Mouse (Mus musculus) hindbrain, embryonic 14.5 days (tissue): ENCODE measurements around the gene Rps6ka2. TPM values are rescaled to one million over a fixed set of nuclear protein-coding genes. Genes with fewer than 3 reads are reported as not detected.

Source experiments
- ATAC-seq: fragments of 200-750 bp; cut with Nextera tagmentation; 2 replicates; pipeline ENCODE4 v1.8.0; 2017; ENCODE audit warnings: moderate number of reproducible peaks, mild to moderate bottlenecking, moderate TSS enrichment, moderate library complexity; ENCODE audit not compliant: low FRiP score
- DNase-seq: peaks from one replicate; pipeline ENCODE4 v3.0.0-alpha.2; 2015; ENCODE audit warnings: low spot score
- H3K27ac ChIP-seq: fragments of 300-500 bp; sonication (generic); 2 replicates; pipeline ENCODE4 v1.5.1; 2014; ENCODE audit warnings: mild to moderate bottlenecking, moderate library complexity
- H3K27me3 ChIP-seq: fragments of 300-500 bp; sonication (generic); 2 replicates; pipeline ENCODE4 v1.6.1; 2014; ENCODE audit warnings: mild to moderate bottlenecking, low read length, mixed read lengths; ENCODE audit not compliant: control insufficient read depth, insufficient read depth
- H3K36me3 ChIP-seq: fragments of 300-500 bp; sonication (generic); replicated peaks from 2 replicates; pipeline ENCODE4 v1.6.1; 2014; ENCODE audit not compliant: control insufficient read depth, insufficient read depth
- H3K4me1 ChIP-seq: fragments of 300-500 bp; sonication (generic); replicated peaks from 2 replicates; pipeline ENCODE4 v1.6.1; 2014; ENCODE audit warnings: antibody characterized with exemption, low read length, mixed read lengths; ENCODE audit not compliant: control insufficient read depth, insufficient read depth
- H3K4me2 ChIP-seq: fragments of 300-500 bp; sonication (generic); replicated peaks from 2 replicates; pipeline ENCODE4 v1.6.1; 2014; ENCODE audit warnings: mild to moderate bottlenecking, moderate library complexity
- H3K4me3 ChIP-seq: fragments of 300-500 bp; sonication (generic); replicated peaks from 2 replicates; pipeline ENCODE4 v1.5.1; 2014; ENCODE audit warnings: mild to moderate bottlenecking, low read length
- H3K9ac ChIP-seq: fragments of 300-500 bp; sonication (generic); 2 replicates; pipeline ENCODE4 v1.6.1; 2014
- H3K9me3 ChIP-seq: fragments of 300-500 bp; sonication (generic); 2 replicates; pipeline ENCODE4 v1.6.1; 2016; ENCODE audit warnings: low read length; ENCODE audit not compliant: control insufficient read depth
- WGBS: fragments of 180-500 bp; shearing (Covaris S2); extraction: QIAGEN DNeasy Blood & Tissue Kit; methylation state at CpG from one replicate; pipeline ENCODE4 v1.1.7; 2014; 5-methylcytosine and 5-hydroxymethylcytosine counted together
- polyA plus RNA-seq: library from polyadenylated mRNA; unstranded; fragments of >200 nt; fragmentation: Nextera tagmentation; extraction: Ambion mirVana; gene quantifications from 2 replicates; pipeline ENCODE4 v1.2.1, GENCODE M21; 2014

The Rps6ka2 gene
- polyA plus RNA-seq, 1 experiment from 2014 or later = 24.4 TPM

- Histone ChIP-seq H3K4me2 (no peak overlapping the region), H3K4me1 (no peaks in the 10 kb centered on the region; the same call in 1 of the 2 replicates), H3K9me3 (no peaks in the 10 kb centered on the region), H3K27me3 (no peaks in the 10 kb centered on the region), H3K36me3 (no peaks in the 10 kb centered on the region), H3K9ac (no peak overlapping the region), H3K4me3 (no peak overlapping the region), H3K27ac (no peak overlapping the region)
- ATAC-seq = no peak
- DNase-seq = no peak
- 84% methylated on average over 10 of the region's 10 CpGs for WGBS
These were observed 20.1 kb downstream of the Rps6ka2 start for GRCm38 (mm10) chr17:7189975-7190374.

GRCm38 (mm10) chr17:7194140-7194840 lies 24.4 kb downstream of the Rps6ka2 start:
- Histone ChIP-seq H3K9ac (no peak overlapping the region), H3K27ac (no peak overlapping the region), H3K36me3 (no peaks in the 10 kb centered on the region), H3K27me3 (no peaks in the 10 kb centered on the region), H3K4me2 (no peak overlapping the region), H3K9me3 (no peaks in the 10 kb centered on the region), H3K4me1 (no peaks in the 10 kb centered on the region; the same call in 1 of the 2 replicates), H3K4me3 (no peak overlapping the region)
- ATAC-seq (no peak), DNase-seq (no peak)
- WGBS = 91% methylated on average over 7 of the region's 7 CpGs

- H3K4me3 ChIP-seq = no peak overlapping the region
- 66% methylated on average over 9 of the region's 9 CpGs for WGBS
- H3K36me3 ChIP-seq = no peaks in the 10 kb centered on the region
- no peak overlapping the region for H3K27ac ChIP-seq
- no peak for DNase-seq
- H3K9ac ChIP-seq = no peak overlapping the region
- no peak overlapping the region for H3K4me2 ChIP-seq
- H3K9me3 ChIP-seq = no peaks in the 10 kb centered on the region
- H3K4me1 ChIP-seq = no peaks in the 10 kb centered on the region
- no peak for ATAC-seq
- no peaks in the 10 kb centered on the region for H3K27me3 ChIP-seq
These were observed 27.4 kb downstream of the Rps6ka2 start for GRCm38 (mm10) chr17:7197121-7197925.

GRCm38 (mm10) chr17:7204771-7205406 lies 35.0 kb downstream of the Rps6ka2 start:
- no peak overlapping the region for H3K4me3 ChIP-seq
- H3K4me1 ChIP-seq = peaks cover 16% of the 10 kb centered on the region
- H3K36me3 ChIP-seq = no peaks in the 10 kb centered on the region
- no peak overlapping the region for H3K4me2 ChIP-seq
- H3K27ac ChIP-seq = no peak overlapping the region; the same call in 1 of the 2 replicates
- ATAC-seq (no peak; the same call in 1 of the 2 replicates), DNase-seq (no peak)
- no peaks in the 10 kb centered on the region for H3K27me3 ChIP-seq
- H3K9ac ChIP-seq = no peak overlapping the region
- H3K9me3 ChIP-seq = no peaks in the 10 kb centered on the region
- WGBS = 53% methylated on average over 11 of the region's 11 CpGs

- no peak overlapping the region for H3K9ac ChIP-seq
- H3K4me2 ChIP-seq = no peak overlapping the region
- H3K27ac ChIP-seq = no peak overlapping the region
- DNase-seq = no peak
- peaks cover 16% of the 10 kb centered on the region for H3K4me1 ChIP-seq
- H3K36me3 ChIP-seq = no peaks in the 10 kb centered on the region
- no peak for ATAC-seq
- no peaks in the 10 kb centered on the region for H3K27me3 ChIP-seq
- H3K9me3 ChIP-seq = no peaks in the 10 kb centered on the region
- H3K4me3 ChIP-seq = no peak overlapping the region
- 76% methylated on average over 6 of the region's 6 CpGs for WGBS
These were observed 36.7 kb downstream of the Rps6ka2 start for GRCm38 (mm10) chr17:7206434-7207145.

- H3K9me3 ChIP-seq = no peaks in the 10 kb centered on the region
- H3K27me3 ChIP-seq = no peaks in the 10 kb centered on the region
- peaks cover 7% of the 10 kb centered on the region; the same call in 1 of the 2 replicates for H3K4me1 ChIP-seq
- peak; percentile 47; the same call in 1 of the 2 replicates for ATAC-seq
- H3K4me3 ChIP-seq = no peak overlapping the region
- WGBS = 31% methylated on average over 11 of the region's 11 CpGs
- no peak overlapping the region for H3K4me2 ChIP-seq
- H3K9ac ChIP-seq = no peak overlapping the region
- H3K36me3 ChIP-seq = no peaks in the 10 kb centered on the region
- H3K27ac ChIP-seq = no peak overlapping the region
- no peak for DNase-seq
These were observed 40.7 kb downstream of the Rps6ka2 start for GRCm38 (mm10) chr17:7210648-7211047.

GRCm38 (mm10) chr17:7211893-7212292 lies 42.0 kb downstream of the Rps6ka2 start:
- H3K4me1 ChIP-seq = peaks cover 7% of the 10 kb centered on the region; the same call in 1 of the 2 replicates
- no peaks in the 10 kb centered on the region for H3K27me3 ChIP-seq
- H3K36me3 ChIP-seq = no peaks in the 10 kb centered on the region
- DNase-seq (no peak), ATAC-seq (0 out of 2 replicates have a peak, but pooled peaks have one; percentile 15)
- 65% methylated on average over 4 of the region's 4 CpGs for WGBS
- H3K9ac ChIP-seq = no peak overlapping the region
- no peak overlapping the region for H3K4me2 ChIP-seq
- H3K4me3 ChIP-seq = no peak overlapping the region
- no peaks in the 10 kb centered on the region for H3K9me3 ChIP-seq
- no peak overlapping the region for H3K27ac ChIP-seq

- DNase-seq = no peak
- Histone ChIP-seq H3K27me3 (no peaks in the 10 kb centered on the region), H3K36me3 (no peaks in the 10 kb centered on the region), H3K4me2 (no peak overlapping the region), H3K27ac (no peak overlapping the region), H3K9ac (no peak overlapping the region), H3K4me3 (no peak overlapping the region), H3K4me1 (peaks cover 10% of the 10 kb centered on the region), H3K9me3 (no peaks in the 10 kb centered on the region)
- no peak; the same call in 1 of the 2 replicates for ATAC-seq
- 79% methylated on average over 2 of the region's 2 CpGs for WGBS
These were observed 43.3 kb downstream of the Rps6ka2 start for GRCm38 (mm10) chr17:7213214-7213613.
